Mouse (Mus musculus) thymus, postnatal 4 days (tissue): ENCODE results near the gene Fat1.

Experiments
- DNase-seq: peaks from one replicate; pipeline ENCODE4 v3.0.0; 2021

The Fat1 gene

GRCm38 (mm10) chr8:44934850-44935497 lies at the start of gene Fat1:
Fat1 (plus strand) TSS chr8:44935447.
- peak; percentile 17 for DNase-seq

GRCm38 (mm10) chr8:44894626-44895025 lies 40.6 kb upstream of the Fat1 start:
- DNase-seq: no peak

GRCm38 (mm10) chr8:44899575-44899991 lies 35.7 kb upstream of the Fat1 start:
- no peak for DNase-seq

- no peak for DNase-seq
Observed at GRCm38 (mm10) chr8:44911126-44911903, 23.9 kb upstream of the Fat1 start.

GRCm38 (mm10) chr8:44919487-44920082 lies 15.7 kb upstream of the Fat1 start:
- no peak for DNase-seq

GRCm38 (mm10) chr8:44920379-44921032 lies 14.7 kb upstream of the Fat1 start:
- no peak for DNase-seq

- no peak for DNase-seq
Observed at GRCm38 (mm10) chr8:44924995-44925394, 10.3 kb upstream of the Fat1 start.

- DNase-seq: no peak
Observed at GRCm38 (mm10) chr8:44930058-44930457, 5.2 kb upstream of the Fat1 start.

- no peak for DNase-seq
Observed at GRCm38 (mm10) chr8:44932546-44933342, 2.5 kb upstream of the Fat1 start.

GRCm38 (mm10) chr8:44933478-44933877 lies 1.8 kb upstream of the Fat1 start:
- DNase-seq: no peak

- DNase-seq: no peak
Observed at GRCm38 (mm10) chr8:44934416-44934815, 831 bp upstream of the Fat1 start.

GRCm38 (mm10) chr8:44935741-44936140 lies 494 bp downstream of the Fat1 start:
- peak; percentile 31 for DNase-seq

- DNase-seq: no peak
Observed at GRCm38 (mm10) chr8:44936481-44936961, 1.3 kb downstream of the Fat1 start.

GRCm38 (mm10) chr8:44937141-44937825 lies 2.0 kb downstream of the Fat1 start:
- DNase-seq: no peak

- peak; percentile 56 for DNase-seq
Observed at GRCm38 (mm10) chr8:44937905-44938642, 2.8 kb downstream of the Fat1 start.

- peak; percentile 7 for DNase-seq
Observed at GRCm38 (mm10) chr8:44938643-44938979, 3.4 kb downstream of the Fat1 start.

GRCm38 (mm10) chr8:44945577-44945976 lies 10.3 kb downstream of the Fat1 start:
- no peak for DNase-seq

GRCm38 (mm10) chr8:44948597-44948996 lies 13.3 kb downstream of the Fat1 start:
- DNase-seq: no peak

- DNase-seq: no peak
Observed at GRCm38 (mm10) chr8:44960455-44960854, 25.2 kb downstream of the Fat1 start.

- DNase-seq: no peak
Observed at GRCm38 (mm10) chr8:44960906-44961305, 25.7 kb downstream of the Fat1 start.

GRCm38 (mm10) chr8:44961492-44961891 lies 26.2 kb downstream of the Fat1 start:
- DNase-seq: no peak
